Mouse (Mus musculus) CD4-positive helper T cell, adult 2 months (primary cell): ENCODE results near the gene Ccr8.

ENCODE experiments used
- DNase-seq: peaks from one replicate; pipeline ENCODE4 v3.0.0-alpha.2; 2012; ENCODE audit warnings: low read depth, missing footprints, low spot score

Ccr8 gene

GRCm38 (mm10) chr9:120131784-120132288 is 39.9 kb downstream of the Ccr8 start:
- DNase-seq, result no peak

GRCm38 (mm10) chr9:120132980-120133754 is 41.3 kb downstream of the Ccr8 start:
- DNase-seq, result no peak

- no peak for DNase-seq
These were observed 42.0 kb downstream of the Ccr8 start for GRCm38 (mm10) chr9:120133755-120134475.

- DNase-seq, result no peak
These were observed 42.7 kb downstream of the Ccr8 start for GRCm38 (mm10) chr9:120134529-120135160.

GRCm38 (mm10) chr9:120135454-120135853 is 43.5 kb downstream of the Ccr8 start:
- DNase-seq, result no peak

- peak; percentile 69 for DNase-seq
These were observed 48.7 kb downstream of the Ccr8 start for GRCm38 (mm10) chr9:120140652-120141051.

GRCm38 (mm10) chr9:120144474-120144873 is 52.6 kb downstream of the Ccr8 start:
- no peak for DNase-seq
